In genomic region chr19:40410109-40410508, GRCm38 (mm10) we compare ENCODE assay signal across 10 mouse cellular contexts.
DNase-seq lines count a peak whose midpoint lies in the region; ATAC-seq and TF ChIP-seq lines count a peak whose summit lies in the region.
"Had no signal": no experiment of that assay in that cellular context is flagged by ENCODE, and none has a peak within 500 bp of the region (broad histone marks: within the 10 kb centered on the region; RNA-seq: fewer than 3 reads in every experiment).

No protein-coding gene starts in this region.

- no peaks in the 10 kb centered on the region for H3K27me3 ChIP-seq in lung, embryonic 14.5 days (ENCODE audit: insufficient read depth, low read length)
- H3K27me3 ChIP-seq in heart, embryonic 13.5 days (replicated peaks): no peaks in the 10 kb centered on the region
- H3K27me3 ChIP-seq in neural tube, embryonic 15.5 days (replicated peaks): no peaks in the 10 kb centered on the region

- no peak overlapping the region for H3K9ac ChIP-seq in lung, embryonic 14.5 days
- peak overlapping the region; percentile 50 for H3K9ac ChIP-seq in heart, embryonic 13.5 days
- no peak overlapping the region for H3K9ac ChIP-seq in neural tube, embryonic 15.5 days (replicated peaks)

- DNase-seq in cerebellum, postnatal 4 days (ENCODE audit: low spot score in 2 of 2): no peak
- DNase-seq in lung, embryonic 14.5 days: no peak
- DNase-seq in lung, adult 18-20 months: no peak
- no peak for DNase-seq in layer of hippocampus, postnatal 14 days (ENCODE audit: low spot score in 2 of 2)
- DNase-seq in adipocyte (ENCODE audit: low spot score): no peak
- DNase-seq: kidney, postnatal 4 days; right cerebral cortex, postnatal 4 days had no signal

- no peak overlapping the region for H3K4me2 ChIP-seq in lung, embryonic 14.5 days
- H3K4me2 ChIP-seq in heart, embryonic 13.5 days: no peak overlapping the region
- no peak overlapping the region for H3K4me2 ChIP-seq in neural tube, embryonic 15.5 days

- H3K4me1 ChIP-seq in lung, embryonic 14.5 days (ENCODE audit: insufficient read depth): peaks cover 17% of the 10 kb centered on the region
- H3K4me1 ChIP-seq in heart, embryonic 13.5 days: peaks cover 89% of the 10 kb centered on the region
- peaks cover 10% of the 10 kb centered on the region for H3K4me1 ChIP-seq in neural tube, embryonic 15.5 days

- H3K27ac ChIP-seq in lung, embryonic 14.5 days (ENCODE audit: low read depth): peak overlapping the region; percentile 70; the same call in 1 of the 2 replicates
- peak overlapping the region; percentile 58 for H3K27ac ChIP-seq in heart, embryonic 13.5 days (replicated peaks)
- H3K27ac ChIP-seq in neural tube, embryonic 15.5 days (replicated peaks): peak overlapping the region; percentile 24; the same call in 1 of the 2 replicates

- ATAC-seq in cerebellum, adult (ENCODE audit: insufficient number of reproducible peaks, low FRiP score, low TSS enrichment): peak; percentile 46; the same call in 1 of the 2 replicates
- no peak for ATAC-seq in lung, embryonic 14.5 days (ENCODE audit: insufficient read depth)
- no peak for ATAC-seq in heart, embryonic 13.5 days (ENCODE audit: extremely low read depth, insufficient number of reproducible peaks, low FRiP score, low TSS enrichment)
- ATAC-seq in neural tube, embryonic 15.5 days (ENCODE audit: low FRiP score): no peak

- H3K4me3 ChIP-seq in lung, embryonic 14.5 days (ENCODE audit: low read depth, low read length): no peak overlapping the region
- H3K4me3 ChIP-seq in heart, embryonic 13.5 days: no peak overlapping the region
- H3K4me3 ChIP-seq in neural tube, embryonic 15.5 days (replicated peaks): no peak overlapping the region

- no peaks in the 10 kb centered on the region for H3K36me3 ChIP-seq in lung, embryonic 14.5 days (ENCODE audit: insufficient read depth)
- peaks cover 3% of the 10 kb centered on the region; the same call in 1 of the 2 replicates for H3K36me3 ChIP-seq in heart, embryonic 13.5 days
- no peaks in the 10 kb centered on the region for H3K36me3 ChIP-seq in neural tube, embryonic 15.5 days

- H3K9me3 ChIP-seq in lung, embryonic 14.5 days (ENCODE audit: low read depth, low read length): no peaks in the 10 kb centered on the region
- H3K9me3 ChIP-seq in heart, embryonic 13.5 days: no peaks in the 10 kb centered on the region
- H3K9me3 ChIP-seq in neural tube, embryonic 15.5 days (replicated peaks): no peaks in the 10 kb centered on the region

- 61% methylated on average over 9 of the region's 9 CpGs for WGBS in lung, embryonic 14.5 days
- 55% methylated on average over 9 of the region's 9 CpGs for WGBS in heart, embryonic 13.5 days
- WGBS in neural tube, embryonic 15.5 days: 69% methylated on average over 9 of the region's 9 CpGs

- TF ChIP-seq CTCF in lung, embryonic 14.5 days (IDR thresholded peaks at IDR 0.05; ENCODE audit: low read depth): no peak
